Mouse (Mus musculus) ovary, postnatal 36 days (tissue): ENCODE results near the gene Camkmt.

Experiments
- DNase-seq: peaks from one replicate; pipeline ENCODE4 v3.0.0; 2022; ENCODE audit warnings: low spot score, mixed read lengths

Gene Camkmt

DNA sequence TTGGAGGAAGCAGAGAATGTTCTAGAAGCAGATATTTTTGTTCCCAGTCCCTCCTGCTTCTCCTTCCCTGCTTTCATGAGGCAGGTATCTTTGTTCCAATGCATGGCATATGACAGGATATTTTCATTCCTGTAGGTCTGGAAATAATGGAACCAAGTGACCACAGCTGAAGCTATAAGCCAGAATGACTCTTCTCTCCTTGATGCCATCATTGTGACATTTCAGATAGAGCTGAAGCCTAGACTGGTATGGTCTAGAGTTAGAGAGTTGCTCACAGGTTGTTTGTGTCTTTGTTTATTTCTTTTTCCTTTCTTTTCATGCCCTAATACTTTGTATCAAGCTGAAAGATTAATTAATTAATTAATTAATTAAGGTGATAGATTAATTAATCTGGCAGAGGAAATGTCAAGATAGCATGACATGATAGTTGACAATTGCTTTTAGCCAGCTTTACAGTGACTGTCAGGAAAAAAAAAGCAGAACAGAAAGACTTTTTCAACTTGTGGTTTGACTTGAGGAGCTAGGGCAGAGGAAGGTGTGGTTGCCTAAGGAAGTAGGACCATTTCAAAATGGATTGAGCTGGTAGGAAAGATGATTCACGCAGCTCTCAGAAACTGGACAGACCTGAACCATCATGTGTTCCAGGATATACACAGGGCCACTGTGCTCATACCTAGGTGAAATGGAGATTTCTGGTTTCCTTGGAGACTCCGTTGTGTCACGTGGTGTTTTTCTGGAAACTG lies 404.8 kb downstream of the Camkmt start:
- no peak for DNase-seq

DNA sequence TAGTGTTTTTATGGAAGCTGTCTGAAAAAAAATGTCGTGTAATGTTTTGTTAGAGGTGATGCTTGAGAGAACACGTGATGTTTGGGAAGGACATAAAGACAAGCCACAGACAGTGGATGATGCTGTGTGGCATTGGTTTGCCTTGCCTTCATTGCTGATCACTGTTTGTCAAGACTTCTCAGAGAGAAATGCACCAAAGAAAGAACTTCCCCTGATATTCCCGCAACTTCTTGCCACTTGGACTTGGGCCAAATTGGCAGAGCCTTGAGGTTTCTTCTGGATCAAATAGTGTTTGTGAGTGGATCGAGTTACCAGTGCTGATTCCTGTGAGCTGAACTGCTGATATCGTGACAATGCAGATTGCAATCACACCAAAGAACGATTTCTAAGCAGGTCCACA lies 405.5 kb downstream of the Camkmt start:
- DNase-seq, result no peak

DNA sequence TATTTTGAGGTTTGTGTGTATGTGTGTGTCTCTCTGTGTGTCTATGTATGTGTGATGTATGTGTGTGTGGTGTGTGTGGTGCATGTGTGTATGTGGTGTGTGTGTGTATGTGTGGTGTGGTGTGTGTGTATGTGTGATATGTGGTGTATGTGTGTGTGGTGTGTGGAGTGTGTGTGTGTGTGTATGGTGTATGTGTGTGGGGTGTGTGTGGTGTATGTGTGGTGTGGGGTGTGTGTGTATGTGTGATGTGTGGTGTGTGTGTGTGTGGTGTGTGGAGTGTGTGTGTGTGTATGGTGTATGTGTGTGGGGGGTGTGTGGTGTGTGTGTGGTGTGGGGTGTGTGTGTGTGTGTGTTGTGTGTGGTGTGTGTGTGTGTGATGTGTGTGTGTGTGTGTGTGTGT lies 414.5 kb downstream of the Camkmt start:
- no peak for DNase-seq

DNA sequence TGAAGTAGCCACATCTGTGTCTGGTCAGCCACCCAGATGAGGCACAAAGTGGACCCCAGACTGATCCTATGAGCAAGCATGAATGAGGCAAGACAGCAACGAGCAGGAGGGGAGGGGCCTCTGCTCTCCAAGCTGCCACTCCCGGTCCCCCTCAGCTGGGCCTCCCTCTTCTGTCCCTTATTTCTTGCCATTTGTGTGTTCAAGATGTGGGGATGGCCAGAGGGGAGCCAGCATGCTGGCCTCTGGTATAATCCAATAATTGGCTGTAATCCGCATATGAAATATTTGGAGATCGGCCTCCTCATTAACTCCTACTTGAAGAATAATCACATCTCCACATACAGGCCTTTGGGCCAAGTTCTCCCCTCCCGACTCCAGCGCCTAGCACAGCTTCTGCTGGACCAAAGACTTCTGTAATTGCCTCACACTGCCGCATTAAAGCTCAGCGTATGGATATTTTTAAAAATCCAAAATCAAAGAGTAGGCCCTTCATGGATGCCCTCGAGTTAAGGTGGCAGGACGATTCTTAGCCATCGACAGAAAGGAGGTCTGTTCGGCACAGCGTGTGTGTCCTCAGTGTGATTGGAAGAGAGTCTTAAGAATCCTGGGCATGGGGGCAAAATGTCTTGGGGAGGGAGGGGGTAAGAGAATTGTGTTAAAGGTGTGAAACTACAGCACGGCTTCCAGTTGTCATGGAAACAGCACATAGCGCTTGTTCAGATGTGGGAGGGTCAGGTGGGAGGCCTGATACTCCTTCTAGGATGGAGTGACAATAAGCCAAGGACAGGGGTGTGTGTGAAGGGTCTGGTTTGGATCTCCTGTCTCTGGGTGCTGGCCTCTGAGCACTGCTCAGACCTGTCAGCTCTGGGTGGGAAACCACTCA lies 416.1 kb downstream of the Camkmt start:
- DNase-seq, result no peak

DNA sequence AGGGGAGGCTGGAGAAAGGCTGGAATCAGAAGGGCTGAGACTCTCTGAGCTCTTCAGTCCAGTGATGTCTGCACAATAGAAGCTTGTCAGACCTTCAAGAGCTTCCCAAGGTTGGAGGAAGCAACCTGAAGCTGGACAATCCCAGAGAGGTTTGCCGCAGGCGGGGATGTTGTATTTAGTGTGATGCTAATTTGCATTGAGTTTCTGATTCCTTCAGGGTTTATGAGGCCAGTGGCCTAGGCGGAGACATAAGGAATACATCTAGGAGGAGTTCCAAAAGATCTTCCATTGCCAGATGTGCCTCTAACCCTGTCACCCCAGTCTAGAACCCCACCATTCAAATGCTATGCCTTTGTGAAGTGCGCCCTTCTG lies 416.7 kb downstream of the Camkmt start:
- DNase-seq, result no peak
